Mouse (Mus musculus) heart, embryonic 13.5 days (tissue): ENCODE results near the gene Pik3ip1. TPM values are rescaled to one million over a fixed set of nuclear protein-coding genes. Genes with fewer than 3 reads are reported as not detected.

Experiments used
- ATAC-seq: fragments of 200-750 bp; cut with Nextera tagmentation; 2 replicates; pipeline ENCODE4 v1.8.0; 2017; ENCODE audit warnings: moderate TSS enrichment; ENCODE audit not compliant: insufficient number of reproducible peaks, low FRiP score, low TSS enrichment; ENCODE audit errors: extremely low read depth
- H3K27ac ChIP-seq: fragments of 300-500 bp; sonication (generic); replicated peaks from 2 replicates; pipeline ENCODE4 v1.5.1; 2015; ENCODE audit warnings: moderate library complexity, mild to moderate bottlenecking, inconsistent platforms
- H3K27me3 ChIP-seq: fragments of 300-500 bp; sonication (generic); replicated peaks from 2 replicates; pipeline ENCODE4 v1.6.1; 2015; ENCODE audit warnings: mild to moderate bottlenecking, inconsistent platforms
- H3K36me3 ChIP-seq: fragments of 300-500 bp; sonication (generic); 2 replicates; pipeline ENCODE4 v1.6.1; 2015; ENCODE audit warnings: mild to moderate bottlenecking, inconsistent platforms
- H3K4me1 ChIP-seq: fragments of 300-500 bp; sonication (generic); 2 replicates; pipeline ENCODE4 v1.6.1; 2015; ENCODE audit warnings: inconsistent platforms
- H3K4me2 ChIP-seq: fragments of 300-500 bp; sonication (generic); 2 replicates; pipeline ENCODE4 v1.6.1; 2015; ENCODE audit warnings: inconsistent platforms, mild to moderate bottlenecking, moderate library complexity
- H3K4me3 ChIP-seq: fragments of 300-500 bp; sonication (generic); 2 replicates; pipeline ENCODE4 v1.5.1; 2015; ENCODE audit warnings: moderate library complexity, mild to moderate bottlenecking, inconsistent platforms
- H3K9ac ChIP-seq: fragments of 300-500 bp; sonication (generic); 2 replicates; pipeline ENCODE4 v1.6.1; 2015; ENCODE audit warnings: inconsistent platforms, mild to moderate bottlenecking, moderate library complexity
- H3K9me3 ChIP-seq: fragments of 300-500 bp; sonication (generic); 2 replicates; pipeline ENCODE4 v1.6.1; 2016; ENCODE audit warnings: inconsistent platforms
- WGBS: fragments of 180-500 bp; shearing (Covaris S2); methylation state at CpG from one replicate; pipeline ENCODE4 v1.1.7; 2015; ENCODE audit warnings: mixed read lengths; 5-methylcytosine and 5-hydroxymethylcytosine counted together
- polyA plus RNA-seq: library from polyadenylated mRNA; unstranded; fragments of >200 nt; fragmentation: Nextera tagmentation; extraction: Ambion mirVana; gene quantifications from 2 replicates; pipeline ENCODE4 v1.2.1, GENCODE M21; 2015

Pik3ip1 gene
- polyA plus RNA-seq, 1 experiment from 2014 or later = 19.0 TPM

- ATAC-seq = no peak
- Histone ChIP-seq H3K4me3 (peak overlapping the region; percentile 63), H3K4me2 (peak overlapping the region; percentile 99), H3K36me3 (peaks cover 17% of the 10 kb centered on the region), H3K9me3 (no peaks in the 10 kb centered on the region), H3K4me1 (peaks cover 59% of the 10 kb centered on the region), H3K9ac (peak overlapping the region; percentile 85), H3K27ac (peak overlapping the region; percentile 90), H3K27me3 (no peaks in the 10 kb centered on the region)
- 4% methylated on average over 14 of the region's 14 CpGs for WGBS
These were observed 970 bp downstream of the Pik3ip1 start for GRCm38 (mm10) chr11:3330991-3331750.

- peak; percentile 90 for ATAC-seq
- H3K4me1 ChIP-seq = peaks cover 67% of the 10 kb centered on the region
- H3K9me3 ChIP-seq = no peaks in the 10 kb centered on the region
- H3K4me3 ChIP-seq = peak overlapping the region; percentile 63
- H3K27ac ChIP-seq = peak overlapping the region; percentile 90
- H3K36me3 ChIP-seq = peaks cover 17% of the 10 kb centered on the region
- 1% methylated on average over 75 of the region's 75 CpGs for WGBS
- H3K4me2 ChIP-seq = peak overlapping the region; percentile 99
- peak overlapping the region; percentile 85 for H3K9ac ChIP-seq
- no peaks in the 10 kb centered on the region for H3K27me3 ChIP-seq
These were observed 1.8 kb downstream of the Pik3ip1 start for GRCm38 (mm10) chr11:3331756-3332642.

DNA sequence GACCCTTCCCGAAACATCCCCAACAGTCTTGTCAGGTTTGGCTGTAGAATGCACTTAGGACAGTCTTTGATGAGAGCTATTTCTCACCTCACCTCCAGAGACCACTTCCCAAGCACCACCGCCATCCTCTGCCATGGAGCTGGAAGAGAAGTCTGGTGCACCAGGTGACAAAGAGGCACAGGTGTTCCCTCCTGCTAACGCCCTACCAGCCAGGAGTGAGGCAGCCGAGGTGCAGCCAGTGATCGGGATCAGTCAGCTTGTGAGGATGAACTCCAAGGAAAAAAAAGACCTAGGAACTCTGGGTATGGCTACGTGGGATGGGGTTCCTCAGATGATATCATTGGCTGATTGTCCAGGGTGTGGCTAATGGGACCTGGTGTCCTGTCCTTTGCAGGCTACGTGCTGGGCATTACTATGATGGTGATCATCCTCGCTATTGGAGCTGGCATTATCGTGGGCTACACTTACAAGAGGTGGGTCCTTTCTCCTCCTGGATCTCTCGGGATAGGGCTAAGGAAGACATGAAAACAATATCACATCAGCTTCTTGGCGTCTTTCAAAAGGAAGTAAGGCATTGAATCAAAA is 3.0 kb downstream of the Pik3ip1 start:
- no peak overlapping the region for H3K4me2 ChIP-seq
- peaks cover 79% of the 10 kb centered on the region for H3K4me1 ChIP-seq
- ATAC-seq = no peak
- peak overlapping the region; percentile 68; the same call in 1 of the 2 replicates for H3K27ac ChIP-seq
- H3K4me3 ChIP-seq = no peak overlapping the region
- H3K36me3 ChIP-seq = peaks cover 17% of the 10 kb centered on the region
- H3K9ac ChIP-seq = 0 out of 2 replicates have a peak overlapping the region, but pooled peaks have one; percentile 64
- H3K9me3 ChIP-seq = no peaks in the 10 kb centered on the region
- 86% methylated on average over 11 of the region's 11 CpGs for WGBS
- no peaks in the 10 kb centered on the region for H3K27me3 ChIP-seq

- Histone ChIP-seq H3K4me1 (peaks cover 74% of the 10 kb centered on the region), H3K27me3 (no peaks in the 10 kb centered on the region), H3K9ac (no peak overlapping the region), H3K27ac (no peak overlapping the region), H3K9me3 (no peaks in the 10 kb centered on the region), H3K36me3 (peaks cover 17% of the 10 kb centered on the region), H3K4me3 (no peak overlapping the region), H3K4me2 (no peak overlapping the region)
- WGBS = 80% methylated on average over 11 of the region's 11 CpGs
- ATAC-seq = no peak
These were observed 4.0 kb downstream of the Pik3ip1 start for GRCm38 (mm10) chr11:3334141-3334710.

GRCm38 (mm10) chr11:3334711-3335316 is 4.6 kb downstream of the Pik3ip1 start:
- ATAC-seq = no peak
- Histone ChIP-seq H3K27me3 (no peaks in the 10 kb centered on the region), H3K9me3 (no peaks in the 10 kb centered on the region), H3K4me3 (no peak overlapping the region), H3K36me3 (peaks cover 17% of the 10 kb centered on the region), H3K27ac (peak overlapping the region; percentile 55; the same call in 1 of the 2 replicates), H3K4me2 (peak overlapping the region; percentile 41), H3K9ac (peak overlapping the region; percentile 59), H3K4me1 (peaks cover 68% of the 10 kb centered on the region)
- WGBS = 27% methylated on average over 9 of the region's 9 CpGs

GRCm38 (mm10) chr11:3335651-3336216 is 5.5 kb downstream of the Pik3ip1 start:
- WGBS = 24% methylated on average over 11 of the region's 11 CpGs
- H3K27me3 ChIP-seq = no peaks in the 10 kb centered on the region
- no peak for ATAC-seq
- H3K9ac ChIP-seq = peak overlapping the region; percentile 59
- H3K4me1 ChIP-seq = peaks cover 59% of the 10 kb centered on the region
- peaks cover 17% of the 10 kb centered on the region for H3K36me3 ChIP-seq
- no peaks in the 10 kb centered on the region for H3K9me3 ChIP-seq
- peak overlapping the region; percentile 41 for H3K4me2 ChIP-seq
- no peak overlapping the region for H3K4me3 ChIP-seq
- H3K27ac ChIP-seq = peak overlapping the region; percentile 55

DNA sequence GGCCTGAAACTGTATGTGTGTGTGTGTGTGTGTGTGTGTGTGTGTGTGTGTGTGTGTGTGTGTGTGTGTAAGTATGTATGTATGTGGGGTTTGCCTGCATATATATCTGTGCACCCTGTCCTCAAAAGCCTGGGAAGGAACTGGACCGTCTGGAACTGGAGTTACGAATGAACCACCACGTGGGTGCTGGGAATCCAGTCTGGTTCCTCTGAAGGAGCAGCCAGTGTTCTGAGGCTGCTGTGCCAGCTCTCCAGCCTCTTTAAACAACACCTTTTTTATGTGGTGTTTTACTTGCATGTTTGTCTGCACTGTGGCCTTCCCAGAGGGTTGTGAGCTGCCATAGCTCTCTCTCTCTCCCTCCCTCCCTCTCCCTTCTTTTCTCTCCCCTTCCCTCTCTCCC is 6.4 kb downstream of the Pik3ip1 start:
- Histone ChIP-seq H3K36me3 (peaks cover 22% of the 10 kb centered on the region), H3K4me3 (no peak overlapping the region), H3K27ac (peak overlapping the region; percentile 88), H3K9ac (peak overlapping the region; percentile 67; the same call in 1 of the 2 replicates), H3K27me3 (no peaks in the 10 kb centered on the region), H3K4me1 (peaks cover 54% of the 10 kb centered on the region), H3K4me2 (no peak overlapping the region), H3K9me3 (no peaks in the 10 kb centered on the region)
- WGBS = 65% methylated on average over 3 of the region's 3 CpGs
- ATAC-seq = no peak

GRCm38 (mm10) chr11:3337173-3337955 is 7.2 kb downstream of the Pik3ip1 start:
- 10% methylated on average over 12 of the region's 12 CpGs for WGBS
- H3K4me3 ChIP-seq = no peak overlapping the region
- ATAC-seq = 0 out of 2 replicates have a peak, but pooled peaks have one; percentile 28
- H3K4me1 ChIP-seq = peaks cover 48% of the 10 kb centered on the region
- H3K4me2 ChIP-seq = peak overlapping the region; percentile 32
- H3K36me3 ChIP-seq = peaks cover 29% of the 10 kb centered on the region
- no peaks in the 10 kb centered on the region for H3K9me3 ChIP-seq
- peak overlapping the region; percentile 88 for H3K27ac ChIP-seq
- H3K27me3 ChIP-seq = no peaks in the 10 kb centered on the region
- H3K9ac ChIP-seq = peak overlapping the region; percentile 67

- no peak for ATAC-seq
- H3K4me3 ChIP-seq = no peak overlapping the region
- WGBS = 53% methylated on average over 5 of the region's 5 CpGs
- peaks cover 35% of the 10 kb centered on the region for H3K36me3 ChIP-seq
- no peaks in the 10 kb centered on the region for H3K27me3 ChIP-seq
- peaks cover 42% of the 10 kb centered on the region for H3K4me1 ChIP-seq
- no peaks in the 10 kb centered on the region for H3K9me3 ChIP-seq
- H3K27ac ChIP-seq = peak overlapping the region; percentile 88
- peak overlapping the region; percentile 32; the same call in 1 of the 2 replicates for H3K4me2 ChIP-seq
- peak overlapping the region; percentile 67; the same call in 1 of the 2 replicates for H3K9ac ChIP-seq
These were observed 7.8 kb downstream of the Pik3ip1 start for GRCm38 (mm10) chr11:3337961-3338360.

DNA sequence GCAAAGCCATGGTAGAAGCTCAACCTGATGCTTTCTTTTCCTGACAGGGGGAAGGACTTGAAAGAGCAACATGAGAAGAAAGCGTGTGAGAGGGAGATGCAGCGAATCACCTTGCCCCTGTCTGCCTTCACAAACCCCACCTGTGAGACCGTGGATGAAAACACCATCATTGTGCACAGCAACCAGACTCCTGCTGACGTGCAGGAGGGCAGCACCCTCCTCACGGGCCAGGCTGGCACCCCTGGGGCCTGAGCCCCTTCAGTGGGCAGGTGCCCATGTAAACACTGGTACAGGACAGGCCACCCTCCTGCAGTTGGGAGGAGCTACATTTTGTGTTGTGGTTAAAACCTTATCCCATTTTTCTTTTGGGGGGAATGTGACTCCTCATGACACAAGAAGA is 11.3 kb downstream of the Pik3ip1 start:
- H3K36me3 ChIP-seq = peaks cover 53% of the 10 kb centered on the region
- no peak overlapping the region for H3K4me2 ChIP-seq
- no peak overlapping the region for H3K4me3 ChIP-seq
- peaks cover 18% of the 10 kb centered on the region for H3K4me1 ChIP-seq
- 77% methylated on average over 5 of the region's 5 CpGs for WGBS
- H3K9me3 ChIP-seq = no peaks in the 10 kb centered on the region
- ATAC-seq = no peak
- no peak overlapping the region for H3K9ac ChIP-seq
- H3K27me3 ChIP-seq = no peaks in the 10 kb centered on the region
- H3K27ac ChIP-seq = no peak overlapping the region
